Mouse (Mus musculus) heart, adult 2 months (tissue): ENCODE results near the gene Nsg1.

Experiments used
- CTCF ChIP-seq: fragments of 200-600 bp; IDR thresholded peaks from 2 replicates; pipeline ENCODE4 v1.8.1; 2022; ENCODE audit warnings: antibody characterized with exemption, mild to moderate bottlenecking, moderate library complexity
- EP300 ChIP-seq: fragments of 200-500 bp; IDR thresholded peaks from 2 replicates; pipeline ENCODE4 v1.6.1; 2011; ENCODE audit warnings: low read depth, low read length, control low read depth; ENCODE audit not compliant: insufficient read depth
- POLR2A ChIP-seq: fragments of 200-500 bp; IDR thresholded peaks from 2 replicates; pipeline ENCODE4 v1.6.1; 2011; ENCODE audit warnings: mild to moderate bottlenecking, low read depth, low read length, control low read depth; ENCODE audit not compliant: insufficient read depth

- no peak for TF ChIP-seq CTCF
- no peak for TF ChIP-seq POLR2A
- no peak for TF ChIP-seq EP300
These were observed 617 bp downstream of the Nsg1 start for GRCm38 (mm10) chr5:38158947-38159633.
